ENCODE assay signal across 12 mouse cellular contexts in genomic region chr16:93042941-93043340, GRCm38 (mm10).
DNase-seq lines count a peak whose midpoint lies in the region; ATAC-seq and TF ChIP-seq lines count a peak whose summit lies in the region.
"Had no signal": no experiment of that assay in that cellular context is flagged by ENCODE, and none has a peak within 500 bp of the region (broad histone marks: within the 10 kb centered on the region; RNA-seq: fewer than 3 reads in every experiment).

No protein-coding gene starts in this region.

- TF ChIP-seq CTCF in brain, embryonic 14.5 days (IDR thresholded peaks at IDR 0.05; ENCODE audit: borderline replicate concordance, extremely low read depth, insufficient read depth, insufficient read length), result no peak

- H3K9me3 ChIP-seq in kidney, embryonic 15.5 days (replicated peaks), result no peaks in the 10 kb centered on the region
- no peaks in the 10 kb centered on the region for H3K9me3 ChIP-seq in embryonic facial prominence, embryonic 13.5 days
- H3K9me3 ChIP-seq in limb, embryonic 10.5 days (replicated peaks), result no peaks in the 10 kb centered on the region
- H3K9me3 ChIP-seq in neural tube, embryonic 15.5 days (replicated peaks), result no peaks in the 10 kb centered on the region
- H3K9me3 ChIP-seq: hindbrain, embryonic 10.5 days; limb, embryonic 15.5 days had no signal

- H3K9ac ChIP-seq in kidney, embryonic 15.5 days, result no peak overlapping the region
- H3K9ac ChIP-seq in embryonic facial prominence, embryonic 13.5 days, result 0 out of 2 replicates have a peak overlapping the region, but pooled peaks have one; percentile 1
- H3K9ac ChIP-seq in neural tube, embryonic 15.5 days (replicated peaks), result no peak overlapping the region
- H3K9ac ChIP-seq: limb, embryonic 15.5 days had no signal

- H3K4me1 ChIP-seq in kidney, embryonic 15.5 days, result peaks cover 11% of the 10 kb centered on the region
- peaks cover 19% of the 10 kb centered on the region for H3K4me1 ChIP-seq in embryonic facial prominence, embryonic 13.5 days
- H3K4me1 ChIP-seq in limb, embryonic 10.5 days, result peaks cover 16% of the 10 kb centered on the region
- H3K4me1 ChIP-seq in neural tube, embryonic 15.5 days, result peaks cover 3% of the 10 kb centered on the region; the same call in 1 of the 2 replicates

- H3K36me3 ChIP-seq in kidney, embryonic 15.5 days, result no peaks in the 10 kb centered on the region
- H3K36me3 ChIP-seq in embryonic facial prominence, embryonic 13.5 days, result no peaks in the 10 kb centered on the region
- H3K36me3 ChIP-seq in limb, embryonic 10.5 days, result no peaks in the 10 kb centered on the region
- H3K36me3 ChIP-seq in neural tube, embryonic 15.5 days, result no peaks in the 10 kb centered on the region
- H3K36me3 ChIP-seq: hindbrain, embryonic 10.5 days; limb, embryonic 15.5 days had no signal

- no peak overlapping the region for H3K4me3 ChIP-seq in kidney, embryonic 15.5 days (replicated peaks)
- no peak overlapping the region for H3K4me3 ChIP-seq in embryonic facial prominence, embryonic 13.5 days
- no peak overlapping the region for H3K4me3 ChIP-seq in limb, embryonic 10.5 days
- H3K4me3 ChIP-seq in neural tube, embryonic 15.5 days (replicated peaks), result no peak overlapping the region
- H3K4me3 ChIP-seq: hindbrain, embryonic 10.5 days; limb, embryonic 15.5 days had no signal

- H3K27ac ChIP-seq in kidney, embryonic 15.5 days, result no peak overlapping the region
- H3K27ac ChIP-seq in embryonic facial prominence, embryonic 13.5 days, result peak overlapping the region; percentile 72
- H3K27ac ChIP-seq in limb, embryonic 10.5 days, result peak overlapping the region; percentile 53
- no peak overlapping the region for H3K27ac ChIP-seq in neural tube, embryonic 15.5 days (replicated peaks)
- H3K27ac ChIP-seq: hindbrain, embryonic 10.5 days; limb, embryonic 15.5 days; macrophage had no signal

- 0 out of 2 replicates have a peak, but pooled peaks cover 4% of the 10 kb centered on the region for H3K27me3 ChIP-seq in kidney, embryonic 15.5 days
- H3K27me3 ChIP-seq in embryonic facial prominence, embryonic 13.5 days, result no peaks in the 10 kb centered on the region
- 0 out of 2 replicates have a peak, but pooled peaks cover 8% of the 10 kb centered on the region for H3K27me3 ChIP-seq in limb, embryonic 10.5 days (ENCODE audit: low read depth, poor library complexity, severe bottlenecking)
- no peaks in the 10 kb centered on the region for H3K27me3 ChIP-seq in neural tube, embryonic 15.5 days (replicated peaks)
- H3K27me3 ChIP-seq: limb, embryonic 15.5 days had no signal

- 16% methylated on average over 6 of the region's 6 CpGs for WGBS in kidney, embryonic 15.5 days
- 24% methylated on average over 6 of the region's 6 CpGs for WGBS in embryonic facial prominence, embryonic 13.5 days
- 54% methylated on average over 6 of the region's 6 CpGs for WGBS in limb, embryonic 10.5 days
- WGBS in neural tube, embryonic 15.5 days, result 37% methylated on average over 6 of the region's 6 CpGs

- ATAC-seq in kidney, embryonic 15.5 days (replicated peaks; ENCODE audit: low FRiP score), result 0 out of 2 replicates have a peak, but pooled peaks have one; percentile 15
- peak; percentile 50; the same call in 1 of the 2 replicates for ATAC-seq in embryonic facial prominence, embryonic 13.5 days (ENCODE audit: insufficient number of reproducible peaks, insufficient read depth, low FRiP score, low TSS enrichment, low read depth)
- ATAC-seq in neural tube, embryonic 15.5 days (ENCODE audit: low FRiP score), result no peak

- no peak for TF ChIP-seq POLR2A in brain, embryonic 14.5 days (IDR thresholded peaks at IDR 0.05; ENCODE audit: borderline replicate concordance, extremely low read depth, insufficient read depth, insufficient read length, poor library complexity, severe bottlenecking)

- DNase-seq in kidney, postnatal 36 days, result no peak
- DNase-seq in brain, embryonic 14.5 days (ENCODE audit: low read depth), result peak; percentile 77
- no peak for DNase-seq in limb, embryonic 10.5 days (ENCODE audit: low spot score)
- no peak for DNase-seq in layer of hippocampus, adult 18-20 months (ENCODE audit: low spot score in 2 of 2)
- DNase-seq: cerebellum, adult 8-10 months; thymus, postnatal 25 days had no signal

- H3K4me2 ChIP-seq in kidney, embryonic 15.5 days, result peak overlapping the region; percentile 9; the same call in 1 of the 2 replicates
- peak overlapping the region; percentile 26 for H3K4me2 ChIP-seq in embryonic facial prominence, embryonic 13.5 days
- H3K4me2 ChIP-seq in neural tube, embryonic 15.5 days, result no peak overlapping the region
- H3K4me2 ChIP-seq: limb, embryonic 15.5 days had no signal

Comparison
In these comparisons a context has a peak if more than half of its experiments do, and no peak if none do; other contexts are left out.
1. H3K27ac ChIP-seq: peak in embryonic facial prominence, embryonic 13.5 days (single experiment) and limb, embryonic 10.5 days (single experiment); none in kidney, embryonic 15.5 days (single experiment) and neural tube, embryonic 15.5 days (single experiment).